In genomic region chr10:119076100-119076566, GRCm38 (mm10) we compare ENCODE assay signal across 10 mouse cellular contexts.
DNase-seq lines count a peak whose midpoint lies in the region; ATAC-seq lines count a peak whose summit lies in the region.
"Had no signal": no experiment of that assay in that cellular context is flagged by ENCODE, and none has a peak within 500 bp of the region (broad histone marks: within the 10 kb centered on the region; RNA-seq: fewer than 3 reads in every experiment).

No protein-coding gene starts in this region.

- H3K27me3 ChIP-seq in hindbrain, embryonic 10.5 days (ENCODE audit: insufficient read depth, poor library complexity, severe bottlenecking), result no peaks in the 10 kb centered on the region
- H3K27me3 ChIP-seq in hindbrain, embryonic 16.5 days (replicated peaks; ENCODE audit: control insufficient read depth, insufficient read depth, low read length), result no peaks in the 10 kb centered on the region
- H3K27me3 ChIP-seq in intestine, embryonic 16.5 days (replicated peaks; ENCODE audit: control insufficient read depth, insufficient read depth, low read length), result no peaks in the 10 kb centered on the region
- H3K27me3 ChIP-seq in liver, embryonic 11.5 days (replicated peaks; ENCODE audit: control insufficient read depth, insufficient read depth, low read length), result no peaks in the 10 kb centered on the region
- H3K27me3 ChIP-seq in neural tube, embryonic 15.5 days (replicated peaks), result no peaks in the 10 kb centered on the region
- no peaks in the 10 kb centered on the region for H3K27me3 ChIP-seq in forebrain, embryonic 13.5 days

- no peak overlapping the region for H3K4me2 ChIP-seq in hindbrain, embryonic 16.5 days (ENCODE audit: low read length)
- peak overlapping the region; percentile 28; the same call in 1 of the 2 replicates for H3K4me2 ChIP-seq in intestine, embryonic 16.5 days (ENCODE audit: low read depth, low read length)
- H3K4me2 ChIP-seq in liver, embryonic 11.5 days, result peak overlapping the region; percentile 24
- H3K4me2 ChIP-seq in neural tube, embryonic 15.5 days, result peak overlapping the region; percentile 11
- no peak overlapping the region for H3K4me2 ChIP-seq in forebrain, embryonic 13.5 days

- peak overlapping the region; percentile 62; the same call in 1 of the 2 replicates for H3K27ac ChIP-seq in hindbrain, embryonic 10.5 days
- H3K27ac ChIP-seq in hindbrain, embryonic 16.5 days (ENCODE audit: low read depth, low read length), result no peak overlapping the region
- H3K27ac ChIP-seq in intestine, embryonic 16.5 days (ENCODE audit: low read length), result peak overlapping the region; percentile 2; the same call in 1 of the 2 replicates
- no peak overlapping the region for H3K27ac ChIP-seq in liver, embryonic 11.5 days (ENCODE audit: low read depth, low read length)
- no peak overlapping the region for H3K27ac ChIP-seq in neural tube, embryonic 15.5 days (replicated peaks)
- no peak overlapping the region for H3K27ac ChIP-seq in forebrain, embryonic 13.5 days

- peaks cover 23% of the 10 kb centered on the region for H3K4me1 ChIP-seq in hindbrain, embryonic 10.5 days (replicated peaks)
- H3K4me1 ChIP-seq in hindbrain, embryonic 16.5 days (ENCODE audit: control insufficient read depth, insufficient read depth, low read depth, low read length), result peaks cover 4% of the 10 kb centered on the region
- H3K4me1 ChIP-seq in intestine, embryonic 16.5 days (ENCODE audit: control insufficient read depth, insufficient read depth, low read length), result peaks cover 18% of the 10 kb centered on the region
- peaks cover 7% of the 10 kb centered on the region for H3K4me1 ChIP-seq in liver, embryonic 11.5 days (replicated peaks; ENCODE audit: control insufficient read depth, insufficient read depth, low read length)
- H3K4me1 ChIP-seq in neural tube, embryonic 15.5 days, result peaks cover 13% of the 10 kb centered on the region
- H3K4me1 ChIP-seq in forebrain, embryonic 13.5 days, result peaks cover 5% of the 10 kb centered on the region; the same call in 1 of the 2 replicates

- peak overlapping the region; percentile 3; the same call in 1 of the 2 replicates for H3K4me3 ChIP-seq in hindbrain, embryonic 10.5 days
- no peak overlapping the region for H3K4me3 ChIP-seq in hindbrain, embryonic 16.5 days (ENCODE audit: low read length)
- H3K4me3 ChIP-seq in intestine, embryonic 16.5 days (ENCODE audit: low read length), result 0 out of 2 replicates have a peak overlapping the region, but pooled peaks have one; percentile 16
- H3K4me3 ChIP-seq in liver, embryonic 11.5 days (ENCODE audit: low read depth, low read length), result no peak overlapping the region
- no peak overlapping the region for H3K4me3 ChIP-seq in neural tube, embryonic 15.5 days (replicated peaks)
- H3K4me3 ChIP-seq in forebrain, embryonic 13.5 days, result no peak overlapping the region

- WGBS in hindbrain, embryonic 10.5 days, result 11% methylated on average over 12 of the region's 12 CpGs
- 13% methylated on average over 12 of the region's 12 CpGs for WGBS in hindbrain, embryonic 16.5 days
- WGBS in intestine, embryonic 16.5 days, result 6% methylated on average over 12 of the region's 12 CpGs
- 42% methylated on average over 12 of the region's 12 CpGs for WGBS in liver, embryonic 11.5 days
- 11% methylated on average over 12 of the region's 12 CpGs for WGBS in neural tube, embryonic 15.5 days
- 34% methylated on average over 12 of the region's 12 CpGs for WGBS in forebrain, embryonic 13.5 days

- ATAC-seq in hindbrain, embryonic 16.5 days, result no peak
- peak; percentile 39 for ATAC-seq in intestine, embryonic 16.5 days
- ATAC-seq in liver, embryonic 11.5 days (replicated peaks; ENCODE audit: low FRiP score), result no peak; the same call in 1 of the 2 replicates
- ATAC-seq in neural tube, embryonic 15.5 days (ENCODE audit: low FRiP score), result no peak
- no peak for ATAC-seq in megakaryocyte-erythroid progenitor cell, adult 5-6 weeks (replicated peaks; ENCODE audit: low FRiP score, low TSS enrichment, poor library complexity, severe bottlenecking)
- ATAC-seq in forebrain, embryonic 13.5 days, result no peak

- H3K9me3 ChIP-seq in hindbrain, embryonic 10.5 days, result 0 out of 2 replicates have a peak, but pooled peaks cover 3% of the 10 kb centered on the region
- H3K9me3 ChIP-seq in hindbrain, embryonic 16.5 days (ENCODE audit: control insufficient read depth, low read length), result no peaks in the 10 kb centered on the region
- H3K9me3 ChIP-seq in intestine, embryonic 16.5 days (ENCODE audit: control insufficient read depth, low read length), result no peaks in the 10 kb centered on the region
- no peaks in the 10 kb centered on the region for H3K9me3 ChIP-seq in liver, embryonic 11.5 days (ENCODE audit: control insufficient read depth, low read length)
- no peaks in the 10 kb centered on the region for H3K9me3 ChIP-seq in neural tube, embryonic 15.5 days (replicated peaks)
- peaks cover 3% of the 10 kb centered on the region; the same call in 1 of the 2 replicates for H3K9me3 ChIP-seq in forebrain, embryonic 13.5 days (replicated peaks)

- intact Hi-C loops in gastrocnemius, postnatal 36 days (cut with DNase I), result loop anchor here (10.0 kb wide), 2 partner anchors 631 to 931 kb away; partner anchors contain the start of genes Ifng and Mdm1

- peak; percentile 41 for DNase-seq in hindbrain, embryonic 10.5 days (ENCODE audit: low spot score)
- DNase-seq in liver, embryonic 11.5 days (ENCODE audit: low spot score), result peak; percentile 43
- DNase-seq in gastrocnemius, postnatal 36 days, result no peak
- DNase-seq: cerebellum, adult 9-11 months; thymus, postnatal 4 days had no signal

- no peaks in the 10 kb centered on the region for H3K36me3 ChIP-seq in hindbrain, embryonic 10.5 days
- no peaks in the 10 kb centered on the region for H3K36me3 ChIP-seq in hindbrain, embryonic 16.5 days (ENCODE audit: control insufficient read depth, insufficient read depth, low read length)
- H3K36me3 ChIP-seq in intestine, embryonic 16.5 days (ENCODE audit: control insufficient read depth, insufficient read depth, low read length), result no peaks in the 10 kb centered on the region
- H3K36me3 ChIP-seq in liver, embryonic 11.5 days (ENCODE audit: control insufficient read depth, insufficient read depth, low read length), result no peaks in the 10 kb centered on the region
- no peaks in the 10 kb centered on the region for H3K36me3 ChIP-seq in neural tube, embryonic 15.5 days
- no peaks in the 10 kb centered on the region for H3K36me3 ChIP-seq in forebrain, embryonic 13.5 days (ENCODE audit: poor library complexity, severe bottlenecking)

- no peak overlapping the region for H3K9ac ChIP-seq in hindbrain, embryonic 16.5 days (ENCODE audit: low read depth, low read length)
- H3K9ac ChIP-seq in intestine, embryonic 16.5 days (ENCODE audit: low read depth, low read length), result peak overlapping the region; percentile 25; the same call in 1 of the 2 replicates
- H3K9ac ChIP-seq in liver, embryonic 11.5 days (ENCODE audit: low read depth, low read length), result no peak overlapping the region
- no peak overlapping the region for H3K9ac ChIP-seq in neural tube, embryonic 15.5 days (replicated peaks)
- H3K9ac ChIP-seq in forebrain, embryonic 13.5 days, result no peak overlapping the region

Comparison
In these comparisons a context has a peak if more than half of its experiments do, and no peak if none do; other contexts are left out.
1. H3K27ac ChIP-seq: peak in hindbrain, embryonic 10.5 days (single experiment) and intestine, embryonic 16.5 days (single experiment); none in hindbrain, embryonic 16.5 days (single experiment), liver, embryonic 11.5 days (single experiment), neural tube, embryonic 15.5 days (single experiment) and forebrain, embryonic 13.5 days (single experiment).
2. H3K4me3 ChIP-seq: peak in hindbrain, embryonic 10.5 days (single experiment) and intestine, embryonic 16.5 days (single experiment); none in hindbrain, embryonic 16.5 days (single experiment), liver, embryonic 11.5 days (single experiment), neural tube, embryonic 15.5 days (single experiment) and forebrain, embryonic 13.5 days (single experiment).
3. DNase-seq: peak in hindbrain, embryonic 10.5 days (single experiment) and liver, embryonic 11.5 days (single experiment); none in gastrocnemius, postnatal 36 days (0 of 2).
4. H3K4me2 ChIP-seq: peak in intestine, embryonic 16.5 days (single experiment), liver, embryonic 11.5 days (single experiment) and neural tube, embryonic 15.5 days (single experiment); none in hindbrain, embryonic 16.5 days (single experiment) and forebrain, embryonic 13.5 days (single experiment).